Mouse (Mus musculus) spleen, adult 2 months (tissue): ENCODE data around the gene Sept11.

Experiments
- CTCF ChIP-seq: fragments of 200-500 bp; IDR thresholded peaks from 2 replicates; pipeline ENCODE4 v1.5.1; 2011; ENCODE audit warnings: mild to moderate bottlenecking, inconsistent platforms; ENCODE audit not compliant: insufficient read depth, insufficient read length, insufficient replicate concordance; ENCODE audit errors: extremely low read depth
- POLR2A ChIP-seq: fragments of 200-500 bp; IDR thresholded peaks from 2 replicates; pipeline ENCODE4 v1.6.1; 2011; ENCODE audit warnings: low read depth, low read length, inconsistent platforms

DNA sequence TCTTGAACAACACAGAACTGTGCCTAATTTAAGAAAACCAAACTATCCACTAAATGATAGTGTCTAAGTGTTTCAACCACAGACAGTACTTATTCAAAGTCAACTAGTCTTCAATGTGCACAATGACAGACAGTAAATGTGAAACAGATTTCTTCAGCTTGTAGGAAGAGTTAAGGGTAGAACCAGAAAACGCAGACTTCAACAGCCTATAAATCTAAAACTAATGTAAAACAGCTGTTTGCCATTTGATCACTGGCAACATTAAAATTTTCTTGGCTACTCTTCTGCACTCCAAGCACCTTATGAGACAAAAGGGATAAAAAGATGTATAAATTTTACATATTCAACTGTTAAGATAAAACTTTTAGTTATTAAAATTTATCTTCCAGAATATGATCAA lies 107.9 kb downstream of the Sept11 start:
- TF ChIP-seq POLR2A: no peak
- no peak for TF ChIP-seq CTCF
